Mouse (Mus musculus) kidney, postnatal 36 days (tissue): ENCODE results near the gene Adssl1.

Source experiments
- DNase-seq, 2 experiments: peaks; one replicate each; pipeline ENCODE4 v3.0.0; 2021 to 2022; ENCODE audit warnings: mixed read lengths in 2 of 2

Gene Adssl1

DNA sequence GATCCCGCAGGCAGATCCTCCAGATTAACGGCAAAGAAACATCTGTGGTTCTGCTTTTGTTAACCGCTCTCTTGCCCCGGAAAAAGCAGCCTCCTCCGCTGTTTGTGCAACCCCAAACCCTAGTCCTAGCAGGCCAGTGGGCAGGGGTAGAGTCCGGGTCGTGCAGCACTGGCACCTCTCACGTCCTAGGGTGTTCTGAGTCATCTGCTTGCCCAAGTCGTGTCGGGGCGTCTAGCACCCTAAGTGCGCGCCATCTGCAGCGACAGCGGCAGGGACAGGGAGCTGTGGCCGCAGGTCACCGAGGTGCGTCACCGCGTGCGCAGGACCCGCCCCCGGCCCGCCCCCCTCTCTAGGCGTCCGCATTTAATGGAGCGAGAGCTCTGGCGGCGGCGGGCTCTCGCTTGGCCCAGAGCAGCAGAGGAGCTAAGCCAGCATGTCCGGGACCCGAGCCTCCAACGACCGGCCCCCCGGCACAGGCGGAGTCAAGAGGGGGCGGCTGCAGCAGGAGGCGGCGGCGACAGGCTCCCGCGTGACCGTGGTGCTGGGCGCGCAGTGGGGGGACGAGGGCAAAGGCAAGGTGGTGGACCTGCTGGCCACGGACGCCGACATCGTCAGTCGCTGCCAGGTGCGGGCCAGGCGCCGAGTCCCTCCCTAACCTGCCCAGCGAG lies at the start of gene Adssl1:
Adssl1 (plus strand) TSS at position 360 of the 668 bp plus-strand sequence.
- DNase-seq = peak; percentile 45 to 76

DNA sequence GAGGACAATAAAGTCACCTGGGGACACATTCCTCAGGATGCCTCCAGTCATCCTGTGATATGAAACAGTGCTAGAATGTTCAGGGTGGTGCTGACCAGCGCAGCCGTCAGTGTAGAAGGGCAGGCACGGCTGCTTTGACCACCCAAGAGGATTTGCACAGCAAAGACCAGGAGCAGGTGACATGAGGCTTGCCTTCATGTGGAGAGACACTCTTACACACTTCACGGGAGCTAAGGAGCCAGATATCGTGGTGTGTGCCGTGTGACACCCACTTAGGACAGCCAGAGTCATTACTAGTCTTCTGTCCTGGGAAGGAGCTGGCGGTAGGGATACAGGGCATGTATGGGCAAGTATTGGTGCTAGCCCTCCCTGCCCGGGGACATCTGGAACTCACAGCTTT lies 49.7 kb upstream of the Adssl1 start:
- DNase-seq = no peak

DNA sequence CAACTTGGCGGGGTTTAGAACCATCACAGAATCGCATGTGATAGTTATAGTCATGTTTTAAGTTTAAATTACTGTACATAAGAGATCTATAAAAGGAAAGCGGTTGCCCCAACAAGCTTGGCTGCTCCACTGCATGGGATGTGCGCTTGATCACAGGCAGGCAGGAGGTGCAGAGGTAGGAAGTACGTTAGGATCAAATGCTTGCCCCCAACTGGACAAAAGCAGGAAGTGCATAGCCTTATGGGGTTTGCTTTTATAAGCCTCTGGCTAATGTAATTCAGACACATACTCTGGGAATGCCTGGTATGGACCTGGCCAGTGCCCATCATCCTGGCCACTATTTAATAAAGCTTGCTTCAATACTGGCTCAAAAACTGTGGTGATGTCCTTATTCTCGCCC lies 48.8 kb upstream of the Adssl1 start:
- DNase-seq = no peak

DNA sequence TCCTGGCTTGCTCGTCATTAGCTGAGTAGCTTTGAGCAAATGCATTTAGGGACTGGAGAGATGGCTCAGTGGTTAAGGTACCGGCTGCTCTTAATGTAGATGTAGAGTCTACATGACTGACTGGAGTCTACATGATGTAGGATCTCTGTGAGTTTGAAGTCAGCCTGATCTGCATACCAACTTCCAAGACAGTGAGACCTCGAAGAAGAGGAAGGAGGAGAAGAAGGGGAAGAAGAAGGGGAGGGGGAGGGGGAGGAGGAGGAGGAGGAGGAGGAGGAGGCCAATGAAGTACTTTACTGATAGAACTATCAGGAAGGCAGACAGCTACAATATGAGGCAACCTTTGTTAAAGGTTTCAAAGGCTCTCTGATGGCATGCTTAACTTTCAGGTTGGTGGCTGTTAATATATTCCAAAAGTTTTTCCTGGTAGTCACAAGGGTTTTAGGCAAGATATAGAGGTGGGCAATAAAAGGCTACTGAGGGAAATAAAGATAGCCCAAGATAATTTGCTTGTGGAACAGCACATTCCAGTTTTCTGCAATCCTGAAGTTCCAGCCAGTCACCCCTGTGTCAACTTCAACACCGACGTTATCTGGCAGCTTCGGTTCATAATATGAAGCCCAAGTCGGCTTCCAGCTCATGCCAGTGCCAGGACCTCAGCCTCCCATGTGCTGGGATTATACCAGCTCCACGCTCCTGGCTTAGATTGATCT lies 44.4 kb upstream of the Adssl1 start:
- no peak for DNase-seq

DNA sequence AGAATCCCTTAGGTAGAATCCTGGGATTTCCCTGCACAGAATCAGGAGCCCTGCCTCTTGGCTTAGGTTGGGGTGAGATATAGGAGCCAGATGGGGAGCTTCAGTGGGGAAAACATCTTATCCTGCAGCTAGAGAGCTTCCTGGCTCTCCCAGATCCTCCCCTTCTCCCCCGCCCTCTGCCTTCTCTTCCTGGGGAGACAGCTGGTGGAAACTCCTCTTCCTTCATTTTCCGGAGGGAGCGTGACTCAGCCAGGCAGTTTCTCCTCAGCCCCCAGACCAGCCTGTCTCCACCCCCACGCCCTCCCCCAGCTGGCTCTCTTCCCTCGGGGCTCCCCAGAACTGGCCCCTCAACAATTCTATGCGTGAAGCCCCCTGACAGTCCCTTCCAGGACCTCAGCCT lies 43.5 kb upstream of the Adssl1 start:
- DNase-seq = peak in 1 of 2 experiments; percentile 26

DNA sequence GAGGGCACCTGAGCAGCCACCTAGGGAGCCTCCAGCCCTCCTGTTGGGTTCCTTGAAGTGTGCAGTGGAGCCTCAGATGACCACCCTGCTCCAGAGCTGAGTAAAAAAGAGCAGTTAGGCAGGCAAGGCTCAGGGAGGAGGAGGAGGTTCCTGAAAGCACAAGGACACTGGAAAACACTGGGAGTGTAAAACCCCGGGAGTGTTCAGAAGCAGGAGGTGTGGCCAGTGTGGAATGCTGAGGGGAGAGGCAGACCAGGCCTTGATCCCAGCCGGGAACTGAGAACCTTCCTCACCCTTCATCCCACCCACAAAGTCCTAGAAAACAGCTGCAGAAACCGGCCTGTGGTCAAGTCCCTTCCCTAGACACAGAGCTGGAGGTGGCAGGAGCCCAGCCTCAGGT lies 43.1 kb upstream of the Adssl1 start:
- DNase-seq = no peak

DNA sequence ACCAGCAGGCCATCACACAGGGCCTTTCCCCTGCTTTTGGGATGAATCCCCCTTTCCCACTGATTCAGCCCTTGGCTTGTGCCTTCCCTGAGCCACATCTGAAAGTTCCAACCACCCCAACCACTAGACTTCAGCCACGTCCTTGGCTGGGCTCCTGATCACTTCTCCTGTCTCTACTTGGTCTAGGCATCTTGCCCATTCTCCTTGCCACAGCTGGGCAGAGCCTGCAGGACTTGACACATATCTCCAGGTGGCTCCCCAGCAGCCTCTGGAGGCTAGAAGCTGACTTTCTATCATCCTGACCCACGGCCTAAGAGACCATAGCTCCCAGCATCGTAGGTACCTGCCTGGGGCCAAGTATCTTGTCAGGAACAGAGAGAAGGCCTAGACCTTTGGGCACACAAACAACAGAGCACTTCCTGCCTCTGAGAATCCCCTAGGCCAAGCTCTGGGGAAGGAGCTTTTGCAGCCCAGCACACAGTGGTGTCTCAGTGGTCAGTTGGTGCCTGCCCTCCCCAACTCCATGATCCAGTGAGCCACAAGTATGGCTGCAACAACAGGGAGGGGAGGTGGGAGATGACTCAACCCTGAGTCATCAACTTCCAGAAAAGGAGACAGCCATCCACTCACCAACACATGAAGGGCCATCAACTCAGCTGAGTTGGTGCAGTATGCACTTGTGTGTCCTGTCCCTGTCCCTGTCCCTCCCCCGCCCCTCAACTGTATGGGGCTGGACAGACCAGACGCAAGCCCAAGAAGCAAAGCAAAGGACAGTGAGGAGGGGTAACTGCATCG lies 41.4 kb upstream of the Adssl1 start:
- no peak for DNase-seq

DNA sequence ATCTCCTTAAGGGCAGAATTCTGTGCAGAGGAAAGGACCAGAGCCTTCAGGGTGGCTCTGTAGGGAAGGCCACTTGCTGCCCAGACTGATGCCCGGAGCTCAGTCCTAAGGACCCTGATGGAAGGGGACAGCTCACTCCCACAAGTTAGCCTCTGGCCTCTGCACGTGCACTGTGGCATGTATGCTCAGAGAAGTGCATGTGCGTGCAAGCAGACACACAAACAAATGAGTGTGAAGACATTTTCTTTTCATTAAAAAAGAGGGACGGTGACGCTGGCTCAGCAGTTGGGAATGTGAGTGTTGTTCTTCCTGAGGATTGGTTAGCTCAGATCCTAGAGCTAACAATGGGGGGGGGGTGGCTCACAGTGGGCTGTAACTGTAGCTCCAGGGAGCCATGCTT lies 40.4 kb upstream of the Adssl1 start:
- no peak for DNase-seq

DNA sequence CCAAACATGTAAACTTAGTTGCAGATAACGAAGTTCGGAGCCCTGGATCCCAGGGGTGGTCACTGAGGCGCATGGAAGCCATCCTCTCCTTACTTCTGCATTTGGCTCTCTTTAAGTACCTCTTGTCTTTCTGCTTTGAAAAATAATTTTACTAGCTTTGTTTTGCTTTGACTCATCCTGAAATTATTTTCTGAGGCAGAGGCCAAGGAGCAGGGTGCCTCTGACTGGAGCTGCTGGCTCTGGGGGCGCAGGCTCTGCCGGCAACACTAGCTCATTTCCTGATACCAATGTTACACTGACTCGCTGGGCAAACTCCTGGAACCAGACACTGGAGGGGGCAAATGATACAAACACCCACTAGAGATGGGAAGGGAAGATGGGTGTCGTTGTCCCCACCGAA lies 39.9 kb upstream of the Adssl1 start:
- DNase-seq = no peak

DNA sequence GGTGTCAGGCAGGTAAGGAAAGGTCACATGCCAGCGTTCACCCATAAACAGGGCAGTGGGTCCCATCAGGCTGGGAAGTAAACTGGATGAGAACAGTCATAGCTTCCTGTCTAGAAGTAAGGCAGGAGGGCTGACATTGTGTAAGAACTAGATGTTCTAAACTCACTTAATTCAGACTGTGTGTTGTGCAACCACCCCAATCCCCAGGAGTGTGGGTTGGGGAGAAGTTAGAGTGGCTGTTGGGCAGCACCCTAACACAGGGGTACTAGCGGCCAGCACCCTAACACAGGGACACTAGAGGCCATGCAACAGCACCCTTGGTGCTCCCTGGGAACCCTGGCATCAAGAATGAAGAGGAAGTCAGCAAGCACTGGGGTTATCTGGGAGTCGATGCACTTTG lies 38.7 kb upstream of the Adssl1 start:
- no peak for DNase-seq

DNA sequence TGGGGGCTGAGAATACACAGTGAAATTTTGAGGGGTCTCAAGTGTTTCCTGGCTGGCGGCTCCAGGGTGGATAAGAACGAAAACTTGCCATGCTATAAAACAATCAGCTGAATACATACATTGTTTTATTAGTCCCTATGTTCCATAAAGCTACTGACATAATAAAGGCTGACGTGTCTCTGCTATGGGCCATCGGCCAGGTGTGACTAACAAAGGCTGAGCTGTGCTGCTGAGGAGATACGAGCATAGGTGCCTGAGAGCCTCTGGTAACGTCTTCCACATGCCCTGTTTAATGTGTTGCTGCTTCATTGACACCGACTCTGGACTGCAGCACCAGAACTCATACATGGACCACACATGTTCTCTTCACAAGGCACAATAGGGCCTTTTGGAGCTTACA lies 34.9 kb upstream of the Adssl1 start:
- DNase-seq = no peak

DNA sequence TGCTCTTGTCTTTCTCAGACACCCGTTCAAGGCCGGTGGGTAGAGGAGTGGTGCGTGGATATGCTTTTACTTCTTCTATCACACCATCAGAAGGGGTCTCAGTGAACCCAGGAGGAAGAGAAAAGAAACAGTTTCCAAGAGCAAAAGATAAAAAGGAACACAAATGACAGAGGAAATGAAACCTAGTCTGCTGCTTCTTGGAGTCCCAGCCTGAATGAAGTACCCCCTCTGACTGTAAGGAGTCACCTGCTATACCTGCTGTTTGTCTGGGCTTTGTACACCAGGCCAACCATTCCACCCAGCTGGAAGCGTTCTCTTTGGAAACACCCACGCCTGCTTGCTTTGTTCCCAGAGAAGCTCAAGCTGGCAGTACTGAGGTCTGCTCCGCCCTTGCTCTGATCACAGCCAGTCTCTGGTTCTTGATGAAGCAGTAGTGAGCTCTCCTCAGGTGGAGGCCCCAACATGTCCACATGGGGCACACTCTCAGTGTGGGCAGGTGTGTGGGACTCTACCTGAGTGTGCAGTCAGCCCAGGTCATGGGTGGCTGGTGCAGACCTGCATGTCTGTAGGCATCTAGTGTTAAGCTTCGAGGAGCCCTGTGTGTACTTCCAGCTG lies 33.8 kb upstream of the Adssl1 start:
- DNase-seq = no peak

DNA sequence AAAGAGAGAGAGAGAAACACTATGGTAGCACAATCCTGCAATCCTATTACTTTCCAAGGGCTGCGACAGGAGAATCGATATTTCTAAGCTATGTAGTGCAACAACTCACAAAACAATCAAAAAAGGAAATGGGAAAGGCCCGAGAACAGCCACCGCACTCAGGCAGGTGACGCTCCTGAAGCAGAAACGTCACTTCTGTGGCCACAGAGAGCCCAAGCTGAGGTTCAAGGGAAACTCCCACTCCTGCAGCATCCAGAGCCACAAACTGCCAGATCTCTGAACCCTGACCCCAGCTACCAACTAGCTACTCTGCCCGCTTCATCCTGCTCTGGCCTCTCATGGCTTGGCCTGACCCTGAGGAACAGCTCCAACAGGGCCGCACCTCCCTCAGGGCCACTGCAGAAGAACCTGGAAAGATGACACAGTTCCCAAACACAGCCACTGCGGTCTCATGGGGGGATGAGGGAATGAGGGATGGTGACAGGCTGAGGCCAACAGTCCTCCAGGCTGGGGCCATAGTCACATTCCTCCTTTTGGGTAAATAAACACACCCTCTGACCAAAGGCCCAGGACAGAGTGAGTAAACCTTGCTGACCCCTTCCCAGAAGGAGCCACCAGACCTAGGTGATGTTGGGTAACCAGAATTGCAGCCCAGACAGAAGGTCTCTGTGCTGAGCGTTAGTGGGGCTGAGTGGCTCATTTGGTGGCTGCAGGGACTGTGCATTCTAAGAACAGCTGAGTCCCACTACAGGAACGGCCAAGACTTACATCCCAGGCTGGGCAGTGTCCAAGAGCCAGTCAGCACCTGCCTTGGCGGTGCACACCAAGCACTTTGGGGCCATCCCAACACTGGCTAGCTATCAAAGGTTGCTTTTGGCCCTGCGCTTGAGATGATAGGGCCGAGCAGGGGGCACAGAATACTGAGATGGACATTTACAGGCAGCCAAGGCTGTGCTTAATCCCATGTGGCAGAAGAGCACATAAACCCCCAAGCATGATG lies 32.4 kb upstream of the Adssl1 start:
- DNase-seq = no peak

DNA sequence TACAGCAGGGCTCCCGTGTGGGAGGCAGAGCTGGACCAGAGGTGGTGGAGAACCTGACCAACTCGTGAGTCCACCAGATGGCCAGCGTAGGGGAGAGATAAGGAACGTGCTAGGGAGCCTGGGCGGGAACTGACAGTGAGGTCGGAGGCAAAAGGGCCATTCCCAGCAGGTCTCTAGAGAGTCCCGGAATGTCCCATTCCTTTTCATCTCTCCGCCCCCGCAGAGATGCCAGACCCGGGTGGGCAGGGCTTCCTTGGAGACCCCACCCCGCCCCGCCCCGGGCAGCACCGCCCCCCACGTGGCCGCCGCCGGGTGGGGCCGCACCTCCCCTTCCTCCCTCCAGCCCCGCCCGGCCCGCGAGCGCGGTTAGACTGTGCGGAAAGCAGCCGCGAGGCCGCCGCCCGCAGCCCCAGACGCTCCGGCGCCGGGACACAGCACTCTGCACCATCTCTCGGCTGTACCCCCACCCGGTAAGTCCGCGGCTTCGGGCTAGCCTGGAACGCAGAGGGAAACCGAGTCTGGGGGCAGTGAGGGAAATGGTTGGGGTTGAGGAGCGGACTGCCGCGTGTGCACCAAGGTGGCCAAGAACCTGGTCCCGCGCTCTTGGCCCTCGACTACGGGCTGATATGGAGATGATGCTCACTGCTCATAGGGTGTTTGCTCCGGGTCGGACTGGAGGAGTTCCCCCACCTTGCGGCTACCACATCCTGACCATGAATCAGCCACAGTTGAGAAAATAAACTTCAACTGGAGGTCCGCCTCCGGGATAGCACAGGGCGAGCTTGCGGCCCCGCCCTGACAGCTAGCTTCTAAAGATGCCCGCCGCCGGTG lies 31.2 kb upstream of the Adssl1 start, which contains the start of gene Inf2:
Inf2 (plus strand) TSS at position 359 of the 831 bp plus-strand sequence.
- peak; percentile 88 to 89 for DNase-seq

DNA sequence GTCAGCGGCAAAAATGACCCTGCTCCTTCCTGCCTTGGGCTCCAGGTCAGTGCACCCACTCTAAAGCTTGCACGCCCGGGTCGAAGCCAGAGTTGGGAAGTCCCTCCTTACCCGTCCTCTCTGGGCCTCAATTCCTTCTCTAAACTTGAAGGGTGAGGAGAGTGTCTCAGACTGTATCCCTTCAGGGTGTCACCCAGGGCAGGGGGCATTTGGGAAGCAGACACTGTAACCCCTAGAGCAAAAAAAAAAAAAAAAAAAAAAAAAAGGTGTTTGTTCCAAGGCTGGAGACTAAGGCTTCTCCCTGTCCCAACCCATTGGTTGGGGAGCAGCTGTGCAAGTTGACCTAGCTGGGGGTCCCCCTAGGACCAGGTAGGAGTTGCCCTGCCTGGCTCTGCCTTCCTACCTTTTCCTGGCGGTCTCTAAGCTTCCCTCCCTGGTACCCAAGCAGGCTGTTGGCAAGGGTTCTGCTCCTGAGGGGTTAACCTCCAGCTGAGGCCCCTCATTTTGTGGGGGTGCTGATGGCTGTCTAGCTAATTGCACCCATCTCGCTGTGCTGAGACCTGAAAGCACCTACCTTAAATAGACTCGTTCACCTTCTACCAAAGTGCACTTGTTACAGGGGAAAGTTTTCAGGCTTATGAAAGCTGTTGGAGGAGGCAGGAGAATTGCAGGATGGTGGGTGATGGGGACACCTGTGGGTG lies 30.2 kb upstream of the Adssl1 start:
- no peak for DNase-seq

DNA sequence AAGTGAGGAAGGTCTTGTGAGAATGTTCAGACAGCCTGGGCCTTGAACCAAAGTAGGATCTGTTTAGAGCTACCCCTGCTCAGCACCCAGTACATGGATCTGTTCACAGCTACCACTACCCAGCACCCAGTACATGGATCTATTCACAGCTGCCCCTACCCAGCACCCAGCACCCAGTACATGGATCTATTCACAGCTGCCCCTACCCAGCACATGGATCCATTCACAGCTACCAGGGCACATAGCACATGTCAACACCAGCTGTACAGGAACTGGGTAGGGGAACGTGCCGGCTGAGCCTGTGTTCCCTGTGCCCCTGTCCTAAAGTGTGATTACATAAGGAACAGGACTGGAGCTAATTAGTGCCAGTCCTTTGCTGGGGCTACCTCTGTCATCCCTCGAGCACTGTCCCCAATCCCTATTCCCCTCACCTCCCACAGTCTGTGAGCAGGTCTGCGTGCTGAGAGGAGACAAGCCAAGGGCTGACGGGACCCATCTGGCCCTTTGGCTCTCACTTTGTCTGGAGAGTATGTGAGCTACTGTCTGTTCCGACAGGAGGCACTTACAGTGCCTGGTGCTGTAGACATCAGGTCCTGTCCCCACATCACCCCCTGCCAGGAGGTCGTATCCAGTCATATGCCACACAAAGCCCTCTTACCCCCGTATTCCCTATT lies 29.1 kb upstream of the Adssl1 start:
- DNase-seq = no peak

DNA sequence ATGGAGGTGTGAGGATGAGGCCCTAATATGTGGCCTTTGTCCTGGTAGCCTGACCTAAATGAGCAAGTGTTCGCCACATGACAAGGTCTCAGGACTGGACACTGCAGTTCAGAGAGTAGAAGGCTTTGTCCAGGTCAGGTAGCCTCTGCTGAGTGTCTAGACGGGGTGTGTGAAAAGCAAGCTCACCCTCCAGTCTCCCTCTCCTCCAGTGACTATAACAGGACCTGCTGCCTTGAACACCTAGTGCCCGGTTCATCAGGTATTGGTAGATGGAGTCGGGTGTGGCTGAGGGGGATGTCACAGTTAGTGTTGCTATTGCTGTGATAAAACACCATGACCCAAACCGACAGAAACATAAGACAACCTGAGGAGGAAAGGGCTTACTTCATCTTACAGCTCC lies 28.6 kb upstream of the Adssl1 start:
- DNase-seq = no peak

DNA sequence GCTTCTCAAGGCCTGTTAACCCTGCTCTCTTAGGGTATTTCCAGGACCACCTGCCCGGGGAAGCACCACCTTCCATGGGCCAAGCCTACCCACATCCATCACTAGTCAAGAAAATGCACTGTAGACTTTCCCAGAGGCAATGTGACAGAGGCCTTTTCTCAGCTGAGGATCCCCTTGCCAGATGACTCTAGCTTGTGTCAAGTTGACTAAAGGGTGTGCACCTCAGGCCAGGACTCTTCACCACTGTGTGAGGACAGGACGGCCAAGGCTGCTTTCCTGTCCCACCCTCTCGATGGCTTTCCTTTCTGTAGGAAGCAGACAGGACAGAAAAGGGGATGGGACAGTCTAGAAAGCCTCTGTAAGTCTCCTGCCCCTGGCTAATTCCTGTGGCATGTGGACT lies 28.1 kb upstream of the Adssl1 start:
- peak in 1 of 2 experiments; percentile 20 for DNase-seq

DNA sequence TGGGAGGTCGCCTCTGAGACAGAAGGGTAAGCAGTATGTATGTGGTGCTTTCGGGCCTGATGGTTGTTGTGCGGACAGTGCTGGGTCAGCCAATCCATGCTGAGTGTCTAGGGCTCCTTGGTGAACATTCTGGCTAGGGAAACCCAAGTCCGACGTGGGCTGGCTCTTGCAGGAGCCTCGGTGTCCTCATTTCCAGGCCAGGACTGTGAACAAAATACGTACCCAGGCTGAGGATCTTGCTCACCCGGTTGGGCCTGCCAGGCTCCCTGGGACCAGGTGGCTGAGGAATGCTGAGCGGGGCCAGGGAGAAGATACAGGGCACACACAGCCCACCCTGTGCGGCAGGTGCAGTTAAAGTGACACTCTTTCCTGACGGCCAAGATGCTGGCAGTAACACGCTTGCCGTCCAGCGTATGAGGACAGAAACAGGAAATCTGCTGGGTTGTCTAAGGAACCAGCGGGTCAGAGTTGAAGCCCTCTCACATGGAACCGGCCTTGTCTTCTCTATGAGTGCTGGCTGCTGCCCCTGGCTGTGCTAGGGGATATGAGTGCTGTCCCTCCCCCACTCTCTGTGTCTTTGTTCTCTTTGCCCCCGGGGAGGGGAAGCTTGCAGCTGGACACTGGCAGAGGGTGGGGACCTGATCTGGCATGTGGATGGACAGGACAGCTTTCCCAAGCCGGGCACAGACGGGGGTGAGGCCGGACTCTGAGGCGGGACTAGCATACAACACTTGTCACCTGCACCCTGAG lies 26.7 kb upstream of the Adssl1 start:
- DNase-seq = peak; percentile 42 to 43
